Mouse (Mus musculus): ENCODE measurements at regions not wholly inside any gene's neighbourhood (a gene's known extent, or its start where the extent isn't known, plus 50 kb on each side); places are given as distances from the start of the nearest gene placed in this dataset.

GRCm38 (mm10) chr14:87346812-87347211 lies 69.6 kb upstream of the Tdrd3 start:
- no peak for DNase-seq (ENCODE audit: extremely low read depth, low read depth)

- no peak for DNase-seq (ENCODE audit: extremely low read depth, low read depth)
These were observed 67.6 kb upstream of the Tdrd3 start for GRCm38 (mm10) chr14:87348825-87349224.

GRCm38 (mm10) chr14:87365793-87366192 lies 50.6 kb upstream of the Tdrd3 start:
- no peak for DNase-seq (ENCODE audit: extremely low read depth, low read depth)

Data from MEL-GATA-1-ER (cell line).